Mouse (Mus musculus) liver, embryonic 14.5 days (tissue): ENCODE data around the gene Tyw3. TPM values are rescaled to one million over a fixed set of nuclear protein-coding genes. Genes with fewer than 3 reads are reported as not detected.
A peak's percentile ranks its signal among the peaks of the same experiment; 100 is the strongest.
"Not testable (repeated sequence)": the region's sequence is repeated elsewhere in the genome, so short reads cannot be mapped to it uniquely, and the experiment has no call there.

ENCODE experiments used
- ATAC-seq: fragments of 200-750 bp; cut with Nextera tagmentation; 2 replicates; pipeline ENCODE4 v1.8.0; 2017; ENCODE audit warnings: moderate number of reproducible peaks, mild to moderate bottlenecking, moderate library complexity; ENCODE audit not compliant: insufficient read depth
- DNase-seq, 3 experiments: peaks; one replicate each; pipeline ENCODE4 v3.0.0-alpha.2; 2012 to 2013; ENCODE audit warnings: low read depth in 3 of 3, low spot score in 3 of 3
- H3K27ac ChIP-seq: fragments of 300-500 bp; sonication (generic); 2 replicates; pipeline ENCODE4 v1.5.1; 2014; ENCODE audit warnings: moderate library complexity, mild to moderate bottlenecking, control low read depth, inconsistent platforms
- H3K27me3 ChIP-seq: fragments of 300-500 bp; sonication (generic); 2 replicates; pipeline ENCODE4 v1.6.1; 2014; ENCODE audit warnings: mild to moderate bottlenecking, low read length, moderate library complexity; ENCODE audit not compliant: control insufficient read depth, insufficient read depth
- H3K36me3 ChIP-seq: fragments of 300-500 bp; sonication (generic); replicated peaks from 2 replicates; pipeline ENCODE4 v1.6.1; 2014; ENCODE audit warnings: low read depth; ENCODE audit not compliant: control insufficient read depth, insufficient read depth
- H3K4me1 ChIP-seq, 2 experiments: fragments of 200-500 bp in 1 of 2; fragments of 300-500 bp in 1 of 2; sonication (generic) in 1 of 2; replicated peaks; 2 replicates each; pipeline ENCODE4 v1.6.1; 2012 to 2014; ENCODE audit warnings: antibody characterized with exemption in 1 of 2, inconsistent platforms in 1 of 2, low read length in 1 of 2; ENCODE audit not compliant: control insufficient read depth in 2 of 2, insufficient read depth in 2 of 2
- H3K4me2 ChIP-seq: fragments of 300-500 bp; sonication (generic); 2 replicates; pipeline ENCODE4 v1.6.1; 2014; ENCODE audit warnings: low read depth, mild to moderate bottlenecking, control low read depth, moderate library complexity
- H3K4me3 ChIP-seq, 2 experiments: fragments of 200-500 bp in 1 of 2; fragments of 300-500 bp in 1 of 2; sonication (generic) in 1 of 2; 2 replicates each; pipeline ENCODE4 v1.5.1; 2012 to 2014; ENCODE audit warnings: low read depth in 2 of 2, low read length in 2 of 2, mild to moderate bottlenecking in 2 of 2, control low read depth in 1 of 2, inconsistent platforms in 1 of 2, moderate library complexity in 1 of 2; ENCODE audit not compliant: insufficient read depth in 1 of 2
- H3K9ac ChIP-seq: fragments of 300-500 bp; sonication (generic); replicated peaks from 2 replicates; pipeline ENCODE4 v1.6.1; 2014; ENCODE audit warnings: mild to moderate bottlenecking, control low read depth, moderate library complexity
- H3K9me3 ChIP-seq: fragments of 300-500 bp; sonication (generic); 2 replicates; pipeline ENCODE4 v1.6.1; 2016; ENCODE audit warnings: low read length, mixed read lengths; ENCODE audit not compliant: control insufficient read depth
- CTCF ChIP-seq: IDR thresholded peaks from 2 replicates; pipeline ENCODE4 v1.5.1; 2016; ENCODE audit warnings: antibody characterized with exemption, low read depth, control low read depth
- EP300 ChIP-seq: IDR thresholded peaks from 2 replicates; pipeline ENCODE4 v1.6.1; 2016; ENCODE audit warnings: antibody characterized with exemption, low read depth
- WGBS: fragments of 180-500 bp; shearing (Covaris S2); extraction: QIAGEN DNeasy Blood & Tissue Kit; methylation state at CpG from one replicate; pipeline ENCODE4 v1.1.7; 2014; ENCODE audit not compliant: insufficient replicate concordance; 5-methylcytosine and 5-hydroxymethylcytosine counted together
- polyA plus RNA-seq, 2 experiments: library from polyadenylated mRNA; depleted of rRNA in 1 of 2; stranded (reverse) in 1 of 2; unstranded in 1 of 2; fragments of >200 nt; fragmentation: Nextera tagmentation in 1 of 2; extraction: Ambion mirVana in 1 of 2; gene quantifications; 2 replicates each; pipeline versions ENCODE4 v1.2.1 to v1.2.3; 2012 to 2014

The Tyw3 gene
- polyA plus RNA-seq (2012; rRNA removed) = 1.9 and 4.4 TPM in 2 replicates
- polyA plus RNA-seq (2014; fragmentation: Nextera tagmentation; extraction: Ambion mirVana) = 2.8 and 4.9 TPM in 2 replicates

GRCm38 (mm10) chr3:154596934-154597554 lies at the start of gene Tyw3:
TSS of gene Tyw3 (minus strand) at chr3:154597104.
- H3K27ac ChIP-seq = peak within 1 kb of the TSS; percentile 40; the same call in 1 of the 2 replicates
- WGBS = under 1% methylated on average over 38 of the region's 38 CpGs
- TF ChIP-seq EP300 (no peak), CTCF (peak; percentile 70)
- H3K9ac ChIP-seq = peak within 1 kb of the TSS; percentile 74
- peaks cover 2 to 9% of the 10 kb centered on the region in 2 experiments; a peak in 2 of 4 replicates for H3K4me1 ChIP-seq
- peak within 1 kb of the TSS; percentile 73 to 82 for H3K4me3 ChIP-seq
- peak within 1 kb of the TSS; percentile 79 for H3K4me2 ChIP-seq
- no peaks in the 10 kb centered on the region for H3K27me3 ChIP-seq
- ATAC-seq (peak; percentile 96), DNase-seq (peak; percentile 83 to 86 (median 86))
- no peaks in the 10 kb centered on the region for H3K9me3 ChIP-seq
- H3K36me3 ChIP-seq = no peaks in the 10 kb centered on the region

GRCm38 (mm10) chr3:154633091-154633490 lies 36.2 kb upstream of the Tyw3 start:
- TF ChIP-seq CTCF (no peak), EP300 (no peak)
- H3K9me3 ChIP-seq = no peaks in the 10 kb centered on the region
- no peak overlapping the region for H3K9ac ChIP-seq
- DNase-seq = no peak
- no peak overlapping the region for H3K4me2 ChIP-seq
- peaks cover 0 to 4% of the 10 kb centered on the region in 2 experiments; a peak in 2 of 4 replicates for H3K4me1 ChIP-seq
- H3K27me3 ChIP-seq = no peaks in the 10 kb centered on the region
- WGBS = 77% methylated on average over 5 of the region's 5 CpGs
- H3K27ac ChIP-seq = no peak overlapping the region
- H3K36me3 ChIP-seq = no peaks in the 10 kb centered on the region
- ATAC-seq = no peak
- no peak overlapping the region for H3K4me3 ChIP-seq

- not testable (repeated sequence) for DNase-seq, H3K27me3 ChIP-seq, H3K9me3 ChIP-seq, ATAC-seq, H3K36me3 ChIP-seq, H3K27ac ChIP-seq, H3K9ac ChIP-seq, H3K4me1 ChIP-seq, H3K4me3 ChIP-seq, H3K4me2 ChIP-seq
- 53% methylated on average over 2 of the region's 2 CpGs for WGBS
Measured at GRCm38 (mm10) chr3:154631281-154631680, 34.4 kb upstream of the Tyw3 start.

GRCm38 (mm10) chr3:154628284-154628683 lies 31.4 kb upstream of the Tyw3 start:
- peaks cover 0 to 5% of the 10 kb centered on the region in 2 experiments; a peak in 2 of 4 replicates for H3K4me1 ChIP-seq
- no peaks in the 10 kb centered on the region for H3K9me3 ChIP-seq
- H3K27ac ChIP-seq = no peak overlapping the region
- no peaks in the 10 kb centered on the region for H3K36me3 ChIP-seq
- no peak overlapping the region for H3K4me3 ChIP-seq
- H3K27me3 ChIP-seq = no peaks in the 10 kb centered on the region
- DNase-seq (no peak), ATAC-seq (peak; percentile 84)
- H3K4me2 ChIP-seq = no peak overlapping the region
- no peak for TF ChIP-seq CTCF
- no peak for TF ChIP-seq EP300
- H3K9ac ChIP-seq = no peak overlapping the region

- Histone ChIP-seq H3K36me3 (no peaks in the 10 kb centered on the region; the same call in 1 of the 2 replicates), H3K4me2 (no peak overlapping the region), H3K9ac (no peak overlapping the region), H3K27me3 (no peaks in the 10 kb centered on the region), H3K4me1 (no peaks in the 10 kb centered on the region), H3K27ac (no peak overlapping the region), H3K4me3 (no peak overlapping the region), H3K9me3 (no peaks in the 10 kb centered on the region)
- no peak for TF ChIP-seq CTCF
- WGBS = 67% methylated on average over 4 of the region's 4 CpGs
- ATAC-seq = no peak
- DNase-seq = no peak
Measured at GRCm38 (mm10) chr3:154616106-154616505, 19.2 kb upstream of the Tyw3 start.
